Mouse (Mus musculus) kidney, adult 2 months (tissue): ENCODE measurements at regions not wholly inside any gene's neighbourhood (a gene's known extent, or its start where the extent isn't known, plus 50 kb on each side); places are given as distances from the start of the nearest gene placed in this dataset.

Source experiments
- CTCF ChIP-seq: fragments of 200-500 bp; conservative IDR thresholded peaks from 2 replicates; pipeline ENCODE4 v1.5.1; 2011; ENCODE audit warnings: low read depth, mild to moderate bottlenecking, control low read depth, low read length, moderate library complexity, mixed read lengths; ENCODE audit not compliant: insufficient read depth, insufficient read length
- POLR2A ChIP-seq: fragments of 200-500 bp; IDR thresholded peaks from one replicate; pipeline ENCODE4 v1.6.1; 2011; ENCODE audit warnings: low read depth, low read length, control low read depth

GRCm38 (mm10) chr2:169515350-169515749 is 72.2 kb downstream of the Gm11011 start:
- TF ChIP-seq CTCF (no peak), POLR2A (no peak)
